Mouse (Mus musculus): Measurements from ENCODE around the gene Ppp1r12b.

The Ppp1r12b gene

DNA sequence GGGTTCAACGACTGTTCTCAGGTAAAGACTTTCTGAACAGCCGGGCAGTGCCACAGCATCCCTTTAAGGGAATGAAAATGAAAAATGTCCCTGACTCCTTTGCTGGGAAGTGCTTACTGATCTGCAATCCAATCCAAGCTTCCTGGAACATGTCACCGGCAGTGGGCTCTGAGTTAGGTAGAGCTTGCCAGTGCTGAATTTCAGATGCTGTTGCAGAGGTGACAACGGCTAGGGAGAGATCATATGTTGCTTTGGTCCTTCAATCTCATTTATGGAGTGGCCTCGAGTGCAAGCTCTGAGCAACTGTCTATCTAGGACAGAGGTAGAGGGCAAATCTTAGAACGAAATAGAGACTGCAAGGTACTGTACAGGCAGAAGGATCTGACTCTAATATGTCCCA is 36.7 kb downstream of the Ppp1r12b start:
- no peaks in the 10 kb centered on the region for H3K36me3 ChIP-seq (ENCODE audit: insufficient read depth, low read length)
- no peaks in the 10 kb centered on the region for H3K9me3 ChIP-seq (ENCODE audit: low read length)
- no peaks in the 10 kb centered on the region for H3K4me1 ChIP-seq (replicated peaks; ENCODE audit: low read depth, low read length)
- H3K27me3 ChIP-seq (ENCODE audit: insufficient read depth, low read length), result no peaks in the 10 kb centered on the region
- H3K4me3 ChIP-seq (replicated peaks; ENCODE audit: low read length), result no peak overlapping the region
- no peak for TF ChIP-seq CTCF (conservative IDR thresholded peaks at IDR 0.05; ENCODE audit: low read length)
- TF ChIP-seq NANOG (IDR thresholded peaks at IDR 0.05; ENCODE audit: borderline replicate concordance, low read length), result no peak

DNA sequence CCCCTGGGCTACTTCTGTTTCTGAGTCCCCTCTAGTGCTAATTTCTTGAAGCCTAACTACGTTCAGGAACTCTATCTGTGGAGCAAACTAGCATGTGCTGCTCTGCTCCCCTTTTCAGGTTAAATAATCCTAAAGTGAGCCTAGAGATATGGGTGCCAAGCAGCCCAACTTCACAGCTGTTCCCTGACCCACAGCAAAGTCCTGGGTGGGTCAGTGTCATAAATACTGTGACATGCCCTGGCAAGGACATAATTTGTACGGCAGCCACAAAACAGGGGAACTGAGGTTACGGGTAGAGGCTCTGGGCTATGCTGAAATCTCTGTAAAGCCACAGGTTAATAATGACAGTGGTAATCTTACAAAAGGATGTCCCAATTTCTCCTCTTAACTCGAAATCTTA is 40.3 kb downstream of the Ppp1r12b start:
- no peaks in the 10 kb centered on the region for H3K9me3 ChIP-seq (ENCODE audit: low read length)
- no peak for TF ChIP-seq NANOG (IDR thresholded peaks at IDR 0.05; ENCODE audit: borderline replicate concordance, low read length)
- no peak for TF ChIP-seq POU5F1 (IDR thresholded peaks at IDR 0.05; ENCODE audit: borderline replicate concordance, low read length)
- no peak for TF ChIP-seq CTCF (conservative IDR thresholded peaks at IDR 0.05; ENCODE audit: low read length)
- no peak overlapping the region for H3K4me3 ChIP-seq (replicated peaks; ENCODE audit: low read length)
- no peaks in the 10 kb centered on the region for H3K36me3 ChIP-seq (ENCODE audit: insufficient read depth, low read length)
- H3K27me3 ChIP-seq (ENCODE audit: insufficient read depth, low read length), result no peaks in the 10 kb centered on the region
- H3K4me1 ChIP-seq (replicated peaks; ENCODE audit: low read depth, low read length), result peaks cover 2% of the 10 kb centered on the region; the same call in 1 of the 2 replicates

DNA sequence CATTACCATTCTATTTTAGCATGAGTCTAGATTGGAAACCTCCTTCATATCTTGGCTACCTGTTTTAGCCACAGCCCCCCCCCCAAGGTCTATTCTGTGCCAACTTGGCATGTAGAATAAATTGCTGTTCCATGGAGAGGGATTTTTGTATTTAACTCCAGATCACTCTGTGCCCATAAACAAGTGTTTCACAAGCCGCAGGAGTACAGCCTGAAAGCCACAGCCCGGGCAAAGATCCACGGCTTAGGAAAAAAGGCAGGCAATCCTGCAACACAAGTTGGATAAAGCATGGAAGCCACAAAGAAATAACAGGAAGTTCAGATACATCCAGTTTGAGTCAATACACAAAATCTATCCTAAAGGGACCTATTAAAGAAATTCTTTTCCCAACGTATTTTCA is 42.2 kb downstream of the Ppp1r12b start:
- no peak overlapping the region for H3K4me3 ChIP-seq (replicated peaks; ENCODE audit: low read length)
- H3K9me3 ChIP-seq (ENCODE audit: low read length), result no peaks in the 10 kb centered on the region
- no peaks in the 10 kb centered on the region for H3K27me3 ChIP-seq (ENCODE audit: insufficient read depth, low read length)
- no peaks in the 10 kb centered on the region for H3K36me3 ChIP-seq (ENCODE audit: insufficient read depth, low read length)
- no peak for TF ChIP-seq POU5F1 (IDR thresholded peaks at IDR 0.05; ENCODE audit: borderline replicate concordance, low read length)
- TF ChIP-seq NANOG (IDR thresholded peaks at IDR 0.05; ENCODE audit: borderline replicate concordance, low read length), result no peak
- no peak for TF ChIP-seq CTCF (conservative IDR thresholded peaks at IDR 0.05; ENCODE audit: low read length)
- peaks cover 13% of the 10 kb centered on the region; the same call in 1 of the 2 replicates for H3K4me1 ChIP-seq (replicated peaks; ENCODE audit: low read depth, low read length)

DNA sequence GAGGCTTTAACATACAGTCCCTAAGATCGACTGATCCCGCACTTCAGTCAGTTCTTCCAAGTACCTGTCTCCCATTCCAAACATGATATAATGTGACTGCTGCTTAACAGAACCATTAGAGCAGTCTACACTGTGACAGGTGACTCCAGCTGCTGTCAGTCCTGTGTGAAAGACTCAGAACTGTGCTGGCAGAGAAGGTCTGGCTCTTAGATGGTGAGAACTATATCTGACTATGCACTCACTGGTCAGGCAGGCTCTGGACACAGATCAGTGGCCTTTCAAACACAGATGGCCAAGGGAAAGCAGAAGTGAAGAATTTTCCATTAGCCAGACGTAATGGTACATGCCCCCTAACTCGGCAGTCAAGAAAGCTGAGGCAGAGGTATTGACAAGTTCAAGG is 43.9 kb downstream of the Ppp1r12b start:
- TF ChIP-seq NANOG (IDR thresholded peaks at IDR 0.05; ENCODE audit: borderline replicate concordance, low read length) (no peak), POU5F1 (IDR thresholded peaks at IDR 0.05; ENCODE audit: borderline replicate concordance, low read length) (no peak), CTCF (conservative IDR thresholded peaks at IDR 0.05; ENCODE audit: low read length) (no peak)
- H3K4me1 ChIP-seq (replicated peaks; ENCODE audit: low read depth, low read length), result peaks cover 13% of the 10 kb centered on the region; the same call in 1 of the 2 replicates
- no peaks in the 10 kb centered on the region for H3K36me3 ChIP-seq (ENCODE audit: insufficient read depth, low read length)
- H3K4me3 ChIP-seq (replicated peaks; ENCODE audit: low read length), result no peak overlapping the region
- H3K27me3 ChIP-seq (ENCODE audit: insufficient read depth, low read length), result no peaks in the 10 kb centered on the region
- H3K9me3 ChIP-seq (ENCODE audit: low read length), result no peaks in the 10 kb centered on the region

DNA sequence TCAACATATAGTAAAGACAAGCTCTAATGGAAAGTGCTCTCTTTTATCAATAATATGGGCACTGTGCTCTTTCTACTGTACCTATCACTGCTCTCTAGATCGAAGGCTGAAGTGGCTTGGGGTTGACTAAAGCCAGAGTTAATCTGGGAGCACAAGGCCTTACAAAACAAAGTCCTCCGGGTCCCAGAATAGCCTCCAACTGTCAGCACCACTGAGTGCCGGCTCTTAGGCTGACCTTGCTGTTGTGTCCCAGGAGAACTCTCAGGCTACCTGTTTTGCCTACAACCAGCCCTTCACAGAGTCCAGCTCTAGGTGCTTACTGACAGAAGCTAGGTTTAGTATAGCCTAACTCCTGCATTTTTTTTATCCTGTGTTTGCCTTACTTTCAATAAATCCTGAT is 45.7 kb downstream of the Ppp1r12b start:
- TF ChIP-seq POU5F1 (IDR thresholded peaks at IDR 0.05; ENCODE audit: borderline replicate concordance, low read length) (no peak), NANOG (IDR thresholded peaks at IDR 0.05; ENCODE audit: borderline replicate concordance, low read length) (no peak), CTCF (conservative IDR thresholded peaks at IDR 0.05; ENCODE audit: low read length) (no peak)
- no peaks in the 10 kb centered on the region for H3K27me3 ChIP-seq (ENCODE audit: insufficient read depth, low read length)
- H3K4me1 ChIP-seq (replicated peaks; ENCODE audit: low read depth, low read length), result peaks cover 13% of the 10 kb centered on the region; the same call in 1 of the 2 replicates
- H3K9me3 ChIP-seq (ENCODE audit: low read length), result no peaks in the 10 kb centered on the region
- H3K4me3 ChIP-seq (replicated peaks; ENCODE audit: low read length), result no peak overlapping the region
- H3K36me3 ChIP-seq (ENCODE audit: insufficient read depth, low read length), result no peaks in the 10 kb centered on the region

DNA sequence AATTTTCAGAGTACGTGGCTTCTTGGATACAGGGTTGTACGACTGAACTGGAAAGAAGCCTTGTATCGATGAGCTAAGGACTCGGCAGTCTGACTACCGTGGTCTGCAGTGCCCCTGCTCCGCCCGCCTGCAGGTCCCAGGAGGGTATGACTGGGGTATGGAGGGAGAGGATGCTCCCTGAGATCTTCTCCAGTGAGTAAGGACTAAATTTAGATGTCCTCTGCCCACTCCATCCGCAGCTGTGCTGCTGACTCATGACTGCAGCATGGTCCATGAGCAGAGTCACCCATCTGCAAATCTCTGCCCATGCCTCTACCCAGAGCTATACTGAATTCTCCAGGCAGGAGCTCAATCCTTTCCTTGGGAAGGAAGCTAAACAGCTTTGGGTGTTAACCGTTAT is 46.3 kb downstream of the Ppp1r12b start:
- Histone ChIP-seq H3K36me3 (ENCODE audit: insufficient read depth, low read length) (no peaks in the 10 kb centered on the region), H3K4me3 (replicated peaks; ENCODE audit: low read length) (no peak overlapping the region), H3K27me3 (ENCODE audit: insufficient read depth, low read length) (no peaks in the 10 kb centered on the region), H3K4me1 (replicated peaks; ENCODE audit: low read depth, low read length) (peaks cover 13% of the 10 kb centered on the region; the same call in 1 of the 2 replicates), H3K9me3 (ENCODE audit: low read length) (no peaks in the 10 kb centered on the region)
- TF ChIP-seq CTCF (conservative IDR thresholded peaks at IDR 0.05; ENCODE audit: low read length), result no peak
- TF ChIP-seq NANOG (IDR thresholded peaks at IDR 0.05; ENCODE audit: borderline replicate concordance, low read length), result no peak
- no peak for TF ChIP-seq POU5F1 (IDR thresholded peaks at IDR 0.05; ENCODE audit: borderline replicate concordance, low read length)

DNA sequence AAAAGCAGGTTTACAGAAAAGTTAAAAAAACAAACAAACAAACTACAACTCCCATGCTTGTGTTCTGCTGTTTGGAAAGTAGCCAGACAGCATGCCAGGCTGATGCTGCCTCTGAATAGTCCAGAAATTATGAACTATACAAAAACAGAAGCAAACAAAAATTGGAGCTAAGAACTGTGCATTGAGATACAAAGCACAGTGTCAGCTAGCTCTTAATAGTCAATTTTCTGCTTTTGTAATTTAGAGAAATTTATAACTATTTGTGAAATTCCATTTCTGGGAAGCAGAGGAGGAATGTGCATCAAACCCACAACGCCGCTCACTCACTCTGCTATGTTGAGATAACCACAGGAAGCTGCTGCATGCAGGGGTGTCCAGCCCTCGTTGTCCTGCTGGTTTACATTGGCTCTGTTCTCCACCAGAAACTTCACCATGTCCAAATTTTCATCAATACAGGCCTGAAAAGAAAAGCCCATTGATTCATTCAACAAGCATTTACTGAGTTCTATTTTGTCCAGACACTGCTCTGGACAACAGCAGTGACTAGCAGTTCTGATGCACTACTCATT is 53.6 kb downstream of the Ppp1r12b start:
- H3K36me3 ChIP-seq (ENCODE audit: insufficient read depth, low read length), result no peaks in the 10 kb centered on the region
- no peak overlapping the region for H3K4me3 ChIP-seq (replicated peaks; ENCODE audit: low read length)
- no peaks in the 10 kb centered on the region for H3K27me3 ChIP-seq (ENCODE audit: insufficient read depth, low read length)
- TF ChIP-seq NANOG (IDR thresholded peaks at IDR 0.05; ENCODE audit: borderline replicate concordance, low read length) (no peak), POU5F1 (IDR thresholded peaks at IDR 0.05; ENCODE audit: borderline replicate concordance, low read length) (no peak), CTCF (conservative IDR thresholded peaks at IDR 0.05; ENCODE audit: low read length) (no peak)
- no peaks in the 10 kb centered on the region for H3K9me3 ChIP-seq (ENCODE audit: low read length)
- H3K4me1 ChIP-seq (replicated peaks; ENCODE audit: low read depth, low read length), result no peaks in the 10 kb centered on the region

DNA sequence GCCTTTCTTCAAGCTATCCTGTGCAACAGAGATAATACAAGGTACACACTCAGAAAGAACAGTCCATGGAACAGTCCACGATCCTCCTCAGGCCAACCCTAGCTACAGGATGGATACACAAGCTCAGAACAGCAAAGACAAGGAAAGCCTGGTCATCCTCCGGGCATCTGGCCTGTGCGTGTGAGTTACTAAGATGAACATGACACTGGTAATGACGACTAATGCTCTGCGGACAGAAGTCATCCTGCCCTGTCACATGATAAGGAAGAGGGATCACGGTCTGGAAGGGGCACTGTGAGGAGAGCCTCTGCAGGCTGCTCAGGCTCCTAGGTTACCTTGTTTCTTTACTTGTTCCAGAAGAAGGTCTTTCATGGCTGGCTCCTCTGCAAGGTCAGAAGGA is 59.7 kb downstream of the Ppp1r12b start:
- H3K9me3 ChIP-seq (ENCODE audit: low read length), result no peaks in the 10 kb centered on the region
- TF ChIP-seq CTCF (conservative IDR thresholded peaks at IDR 0.05; ENCODE audit: low read length), result no peak
- TF ChIP-seq POU5F1 (IDR thresholded peaks at IDR 0.05; ENCODE audit: borderline replicate concordance, low read length), result no peak
- no peak for TF ChIP-seq NANOG (IDR thresholded peaks at IDR 0.05; ENCODE audit: borderline replicate concordance, low read length)
- no peak overlapping the region for H3K4me3 ChIP-seq (replicated peaks; ENCODE audit: low read length)

DNA sequence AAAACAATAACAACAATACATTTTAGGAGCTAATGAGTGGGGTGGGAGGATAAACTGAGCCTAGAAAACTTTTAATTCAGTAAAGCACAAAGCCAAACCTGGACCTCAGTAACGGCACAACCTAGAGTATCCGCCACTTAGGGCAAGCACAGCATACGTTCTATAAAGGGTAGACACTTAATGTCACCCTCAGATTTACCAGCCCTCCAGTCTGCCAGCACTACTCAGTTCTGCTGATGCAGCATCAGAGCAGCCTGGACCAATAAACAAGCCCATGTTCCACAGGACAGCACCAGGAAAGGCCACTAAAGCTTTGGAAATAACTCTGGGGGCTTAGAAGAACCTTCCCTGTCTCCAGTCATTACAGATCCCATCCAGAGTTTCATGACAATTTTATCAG is 60.9 kb downstream of the Ppp1r12b start:
- no peaks in the 10 kb centered on the region for H3K9me3 ChIP-seq (ENCODE audit: low read length)
- H3K4me1 ChIP-seq (replicated peaks; ENCODE audit: low read depth, low read length), result no peaks in the 10 kb centered on the region
- H3K36me3 ChIP-seq (ENCODE audit: insufficient read depth, low read length), result peaks cover 12% of the 10 kb centered on the region
- no peaks in the 10 kb centered on the region for H3K27me3 ChIP-seq (ENCODE audit: insufficient read depth, low read length)
- TF ChIP-seq CTCF (conservative IDR thresholded peaks at IDR 0.05; ENCODE audit: low read length) (no peak), NANOG (IDR thresholded peaks at IDR 0.05; ENCODE audit: borderline replicate concordance, low read length) (no peak), POU5F1 (IDR thresholded peaks at IDR 0.05; ENCODE audit: borderline replicate concordance, low read length) (no peak)
- H3K4me3 ChIP-seq (replicated peaks; ENCODE audit: low read length), result no peak overlapping the region

More for the DNA sequence above, 59.7 kb downstream of the Ppp1r12b start:
- Histone ChIP-seq H3K4me1 (replicated peaks; ENCODE audit: low read depth, low read length) (no peaks in the 10 kb centered on the region), H3K36me3 (ENCODE audit: insufficient read depth, low read length) (peaks cover 12% of the 10 kb centered on the region), H3K27me3 (ENCODE audit: insufficient read depth, low read length) (no peaks in the 10 kb centered on the region)
